Mouse (Mus musculus) CD4-positive, CD25-positive, alpha-beta regulatory T cell, adult 2 months (primary cell): Measurements from ENCODE around the gene Cd300ld2.
"Not testable (repeated sequence)": the region's sequence is repeated elsewhere in the genome, so short reads cannot be mapped to it uniquely, and the experiment has no call there.

Source experiments
- DNase-seq: peaks from one replicate; pipeline ENCODE4 v3.0.0-alpha.2; 2012; ENCODE audit warnings: low read depth, low spot score

Cd300ld2 gene

GRCm38 (mm10) chr11:115016093-115016492 is at the start of gene Cd300ld2:
TSS of gene Cd300ld2 (minus strand) at chr11:115016193.
- DNase-seq: not testable (repeated sequence)

- no peak for DNase-seq
Measured at GRCm38 (mm10) chr11:115062077-115062476, 46.1 kb upstream of the Cd300ld2 start, which contains the start of gene Cd300e. TSS of gene Cd300e (minus strand) at chr11:115062177.

- DNase-seq: no peak
Measured at GRCm38 (mm10) chr11:115059797-115060196, 43.8 kb upstream of the Cd300ld2 start.

GRCm38 (mm10) chr11:115058701-115059100 is 42.7 kb upstream of the Cd300ld2 start:
- DNase-seq: no peak

- no peak for DNase-seq
Measured at GRCm38 (mm10) chr11:115054537-115054936, 38.5 kb upstream of the Cd300ld2 start.

- no peak for DNase-seq
Measured at GRCm38 (mm10) chr11:115052991-115053390, 37.0 kb upstream of the Cd300ld2 start.

GRCm38 (mm10) chr11:115052206-115052605 is 36.2 kb upstream of the Cd300ld2 start:
- DNase-seq: peak; percentile 51

- peak; percentile 27 for DNase-seq
Measured at GRCm38 (mm10) chr11:115049282-115049895, 33.4 kb upstream of the Cd300ld2 start.

- DNase-seq: no peak
Measured at GRCm38 (mm10) chr11:115048259-115048658, 32.3 kb upstream of the Cd300ld2 start, which contains the start of gene Cd300ld3. TSS of gene Cd300ld3 (minus strand) at chr11:115048409.

- not testable (repeated sequence) for DNase-seq
Measured at GRCm38 (mm10) chr11:115037669-115038068, 21.7 kb upstream of the Cd300ld2 start, which contains the start of gene Cd300ld5. TSS of gene Cd300ld5 (minus strand) at chr11:115037769.

- not testable (repeated sequence) for DNase-seq
Measured at GRCm38 (mm10) chr11:115026912-115027311, 10.9 kb upstream of the Cd300ld2 start, which contains the start of gene Cd300ld4. TSS of gene Cd300ld4 (minus strand) at chr11:115027012.

- no peak for DNase-seq
Measured at GRCm38 (mm10) chr11:115004070-115004469, 11.9 kb downstream of the Cd300ld2 start.

- no peak for DNase-seq
Measured at GRCm38 (mm10) chr11:115001474-115002040, 14.4 kb downstream of the Cd300ld2 start, which contains the start of gene Cd300c2. TSS of gene Cd300c2 (minus strand) at chr11:115001880.

- no peak for DNase-seq
Measured at GRCm38 (mm10) chr11:114989793-114990192, 26.2 kb downstream of the Cd300ld2 start, which contains the start of gene Cd300ld. TSS of gene Cd300ld (minus strand) at chr11:114989922.

GRCm38 (mm10) chr11:114981866-114982265 is 34.1 kb downstream of the Cd300ld2 start:
- no peak for DNase-seq

- DNase-seq: no peak
Measured at GRCm38 (mm10) chr11:114972726-114973125, 43.3 kb downstream of the Cd300ld2 start.

GRCm38 (mm10) chr11:114968752-114969207 is 47.2 kb downstream of the Cd300ld2 start, which contains the start of gene Cd300c:
TSS of gene Cd300c (minus strand) at chr11:114969157.
- DNase-seq: no peak

- DNase-seq: no peak
Measured at GRCm38 (mm10) chr11:114965182-114965828, 50.7 kb downstream of the Cd300ld2 start.

GRCm38 (mm10) chr11:114960369-114960768 is 55.6 kb downstream of the Cd300ld2 start:
- DNase-seq: no peak
